Mouse (Mus musculus) E14TG2a.4 (cell line): Measurements from ENCODE around the gene Olfr1446.

Experiments used
- CTCF ChIP-seq: conservative IDR thresholded peaks from 2 replicates; pipeline ENCODE4 v1.5.1; 2014; ENCODE audit warnings: low read length
- POU5F1 ChIP-seq: IDR thresholded peaks from 2 replicates; pipeline ENCODE4 v1.6.1; 2014; ENCODE audit warnings: low read length, borderline replicate concordance

DNA sequence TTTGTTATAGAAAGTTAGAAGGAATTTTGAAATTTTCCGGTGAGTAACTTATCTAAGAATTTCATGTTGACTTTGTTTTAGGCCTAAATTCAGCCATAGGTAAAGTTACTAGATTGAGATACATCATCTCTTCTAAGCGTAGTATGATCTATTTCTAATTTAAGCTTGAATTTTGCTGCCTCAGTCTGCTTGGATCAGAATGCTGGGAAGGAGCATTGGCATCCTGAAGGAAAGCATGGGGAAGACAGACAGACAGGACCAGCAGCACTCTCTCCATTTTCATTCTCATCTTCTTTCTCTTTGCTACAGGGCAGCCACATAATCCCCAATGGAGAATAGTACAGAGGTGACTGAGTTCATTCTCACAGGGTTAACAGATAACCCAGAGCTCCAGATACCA lies 9.8 kb downstream of the Olfr1446 start, which contains the start of gene Olfr1445:
- TF ChIP-seq CTCF, result no peak
- TF ChIP-seq POU5F1, result no peak
